17 mouse cellular contexts compared by ENCODE assay signal in genomic region chrX:100818681-100819080, GRCm38 (mm10).
"Had no signal": no experiment of that assay in that cellular context is flagged by ENCODE, and none has a peak within 500 bp of the region (broad histone marks: within the 10 kb centered on the region; RNA-seq: fewer than 3 reads in every experiment).

No protein-coding gene starts in this region.

- ATAC-seq: intestine, postnatal 0 days had no signal

- H3K4me1 ChIP-seq: liver, embryonic 13.5 days; neural tube, embryonic 15.5 days had no signal

- H3K4me3 ChIP-seq: left cerebral cortex, adult 2 months; liver, embryonic 13.5 days; megakaryocyte, embryonic 14.5 days; midbrain, embryonic 10.5 days; neural tube, embryonic 12.5 days; neural tube, embryonic 15.5 days had no signal

- H3K27me3 ChIP-seq: liver, embryonic 13.5 days; neural tube, embryonic 12.5 days; neural tube, embryonic 15.5 days had no signal

- H3K4me2 ChIP-seq: liver, embryonic 13.5 days; lung, embryonic 14.5 days; neural tube, embryonic 12.5 days; neural tube, embryonic 15.5 days had no signal

- H3K27ac ChIP-seq: kidney, postnatal 0 days; left cerebral cortex, adult 2 months; liver, embryonic 13.5 days; midbrain, embryonic 10.5 days; neural tube, embryonic 12.5 days; neural tube, embryonic 15.5 days had no signal

- H3K9me3 ChIP-seq: liver, embryonic 13.5 days; megakaryocyte, embryonic 14.5 days; midbrain, embryonic 10.5 days; neural tube, embryonic 12.5 days; neural tube, embryonic 15.5 days had no signal

- H3K9ac ChIP-seq: liver, embryonic 13.5 days; lung, embryonic 14.5 days; neural tube, embryonic 12.5 days; neural tube, embryonic 15.5 days had no signal

- H3K36me3 ChIP-seq: liver, embryonic 13.5 days had no signal

- DNase-seq: kidney, adult 2 months; kidney, postnatal 25 days; layer of hippocampus, postnatal 36 days; liver, embryonic 13.5 days; lung, embryonic 14.5 days; midbrain, embryonic 14.5 days; right cerebral cortex, adult 18-20 months; right cerebral cortex, postnatal 14 days; right cerebral cortex, postnatal 4 days; thymus, postnatal 25 days had no signal
